In genomic region chr5:106044878-106045585, GRCm38 (mm10) we compare ENCODE assay signal across 16 mouse cellular contexts.
DNase-seq lines count a peak whose midpoint lies in the region; ATAC-seq and TF ChIP-seq lines count a peak whose summit lies in the region.
"Had no signal": no experiment of that assay in that cellular context is flagged by ENCODE, and none has a peak within 500 bp of the region (broad histone marks: within the 10 kb centered on the region; RNA-seq: fewer than 3 reads in every experiment).

No protein-coding gene starts in this region.

- no peak overlapping the region for H3K27ac ChIP-seq in layer of hippocampus, adult 2 months
- H3K27ac ChIP-seq: gastrocnemius, adult 2 months; heart, embryonic 13.5 days; hindbrain, embryonic 13.5 days had no signal

- TF ChIP-seq CTCF in layer of hippocampus, adult 2 months (conservative IDR thresholded peaks at IDR 0.05), result no peak
- no peak for TF ChIP-seq CTCF in brain, embryonic 14.5 days (IDR thresholded peaks at IDR 0.05; ENCODE audit: borderline replicate concordance, extremely low read depth, insufficient read depth, insufficient read length)

- no peak overlapping the region for H3K4me3 ChIP-seq in layer of hippocampus, adult 2 months
- H3K4me3 ChIP-seq: gastrocnemius, adult 2 months; heart, embryonic 13.5 days; hindbrain, embryonic 13.5 days had no signal

- ATAC-seq in megakaryocyte-erythroid progenitor cell, adult 5-6 weeks (replicated peaks; ENCODE audit: low FRiP score, low TSS enrichment, poor library complexity, severe bottlenecking), result no peak
- ATAC-seq: inflammation-experienced regulatory T-cells, adult 6 months had no signal

- DNase-seq in layer of hippocampus, adult 2 months (ENCODE audit: low spot score in 2 of 2), result peak; percentile 3 to 23
- DNase-seq in layer of hippocampus, postnatal 10 days (ENCODE audit: low spot score in 2 of 2), result no peak
- peak; percentile 83 for DNase-seq in brain, embryonic 14.5 days (ENCODE audit: low read depth)
- DNase-seq in cerebellum, adult 18-20 months, result peak; percentile 64
- DNase-seq in cerebellum, postnatal 25 days, result peak; percentile 66 to 74
- DNase-seq in gastrocnemius, postnatal 25 days, result no peak
- no peak for DNase-seq in retina, postnatal 1 day
- DNase-seq: gastrocnemius, adult 2 months; kidney, adult 2 months; kidney, postnatal 14 days; lung, adult 2 months; thymus, postnatal 36 days had no signal

- TF ChIP-seq POLR2A in brain, embryonic 14.5 days (IDR thresholded peaks at IDR 0.05; ENCODE audit: borderline replicate concordance, extremely low read depth, insufficient read depth, insufficient read length, poor library complexity, severe bottlenecking), result no peak

Comparison
In these comparisons a context has a peak if more than half of its experiments do, and no peak if none do; other contexts are left out.
1. DNase-seq: peak in layer of hippocampus, adult 2 months (2 of 2), brain, embryonic 14.5 days (single experiment), cerebellum, adult 18-20 months (2 of 2) and cerebellum, postnatal 25 days (2 of 2); none in layer of hippocampus, postnatal 10 days (0 of 2), gastrocnemius, postnatal 25 days (single experiment) and retina, postnatal 1 day (single experiment).